Mouse (Mus musculus) left cerebral cortex, adult 9 months (tissue): Measurements from ENCODE around the gene Negr1.

Experiments used
- DNase-seq, 2 experiments: peaks; one replicate each; pipeline ENCODE4 v3.0.0; 2022; ENCODE audit warnings: low spot score in 2 of 2

Gene Negr1

DNA sequence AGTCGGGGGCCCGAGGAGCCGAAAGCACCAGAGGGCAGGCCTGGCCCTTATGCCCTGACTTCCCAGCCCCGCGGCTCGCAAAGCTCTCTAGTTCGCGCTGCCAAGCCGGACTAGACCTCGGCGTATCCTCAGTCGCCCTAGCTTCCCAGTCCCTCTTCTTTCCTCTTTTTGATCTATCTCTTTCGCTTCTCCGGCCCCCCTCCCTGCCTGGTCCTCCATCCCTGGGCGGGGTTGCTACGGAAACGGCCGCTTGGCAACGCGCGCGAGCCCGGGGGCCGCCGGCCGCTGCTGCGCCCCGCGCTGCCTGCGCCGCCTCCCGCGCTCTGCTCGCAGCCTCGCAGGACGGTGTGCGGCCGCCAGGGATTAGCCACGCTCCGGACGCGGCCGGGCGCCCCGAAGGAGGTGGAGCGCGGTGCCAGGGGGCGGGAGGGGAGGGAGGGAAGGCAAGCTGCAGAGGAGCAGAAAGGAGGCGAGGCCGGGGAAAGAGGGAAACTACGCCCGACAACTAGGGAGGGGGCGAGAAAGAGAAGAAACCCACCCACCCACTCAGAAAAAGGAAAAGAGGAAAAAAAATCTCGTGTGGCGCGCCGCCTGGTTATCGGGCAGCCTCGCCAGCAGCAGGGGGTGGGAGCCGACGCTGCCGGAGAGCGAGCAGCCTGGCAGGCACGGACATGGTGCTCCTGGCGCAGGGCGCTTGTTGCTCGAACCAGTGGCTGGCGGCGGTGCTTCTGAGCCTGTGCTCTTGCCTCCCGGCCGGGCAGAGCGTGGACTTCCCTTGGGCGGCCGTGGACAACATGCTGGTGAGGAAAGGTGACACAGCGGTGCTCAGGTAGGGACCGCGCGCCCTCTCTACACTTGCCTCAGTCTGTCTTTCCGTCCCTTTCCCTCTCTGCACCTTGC, at the start of gene Negr1:
Gene Negr1 (plus strand): TSS at position 271 of the 900 bp plus-strand sequence.
- peak; percentile 59 to 84 for DNase-seq

DNA sequence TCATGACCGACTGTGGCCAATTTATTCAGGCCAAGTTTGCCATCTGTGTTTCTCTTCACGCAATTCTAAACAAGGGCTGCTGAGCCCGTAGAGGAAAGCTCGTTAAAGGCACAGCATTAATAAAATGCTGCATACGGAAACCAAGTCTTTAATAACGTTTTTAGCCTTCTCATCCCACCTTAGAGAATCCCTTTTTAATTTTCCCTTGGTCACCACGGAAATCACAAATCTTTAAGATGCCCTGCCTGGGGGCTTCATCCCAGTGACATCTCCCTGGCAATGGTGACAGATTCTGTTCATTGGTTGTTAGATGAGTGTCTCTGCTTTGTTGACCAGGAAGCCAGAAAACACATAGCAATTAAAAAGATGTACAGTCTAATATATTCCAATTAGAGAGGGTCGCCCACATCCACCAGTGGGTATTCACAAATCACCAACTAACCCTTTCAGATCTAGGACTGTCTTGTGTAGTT, 35.1 kb upstream of the Negr1 start:
- DNase-seq: no peak

DNA sequence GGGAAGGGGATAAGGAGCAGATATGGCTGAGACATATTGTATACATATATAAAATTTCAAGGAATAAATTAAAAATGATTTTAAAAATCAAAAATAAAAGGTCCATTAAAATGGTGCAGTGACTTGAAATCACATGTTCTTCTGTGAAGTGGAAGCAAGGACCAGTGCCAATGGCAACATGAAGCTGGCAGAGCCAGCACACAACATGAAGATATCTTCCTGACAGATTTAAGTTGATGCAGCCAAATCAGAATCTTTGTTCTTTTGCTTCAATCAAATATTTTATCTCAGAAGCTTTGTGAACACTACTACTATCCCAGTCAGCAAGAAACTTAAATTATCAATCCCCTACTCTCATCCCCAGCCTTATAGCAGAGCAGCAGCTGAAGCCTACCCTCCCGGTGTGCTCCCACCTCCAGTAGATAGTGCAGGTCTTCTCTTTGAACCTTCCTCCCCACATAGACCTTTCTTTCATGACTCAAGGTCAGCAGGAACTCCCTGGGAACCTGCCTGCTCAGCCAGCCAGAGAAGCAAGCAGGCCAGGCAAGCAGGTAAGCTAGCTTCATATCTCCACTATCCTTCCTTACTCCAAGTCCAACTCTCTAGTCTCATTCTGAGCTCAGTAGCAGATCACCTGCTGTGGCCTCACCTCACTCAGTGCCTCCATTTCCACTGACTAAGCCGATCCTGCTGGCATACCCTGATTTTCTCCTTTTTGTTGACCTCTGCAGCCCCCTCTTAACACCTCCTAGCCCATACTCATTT, 34.2 kb upstream of the Negr1 start:
- DNase-seq: no peak

DNA sequence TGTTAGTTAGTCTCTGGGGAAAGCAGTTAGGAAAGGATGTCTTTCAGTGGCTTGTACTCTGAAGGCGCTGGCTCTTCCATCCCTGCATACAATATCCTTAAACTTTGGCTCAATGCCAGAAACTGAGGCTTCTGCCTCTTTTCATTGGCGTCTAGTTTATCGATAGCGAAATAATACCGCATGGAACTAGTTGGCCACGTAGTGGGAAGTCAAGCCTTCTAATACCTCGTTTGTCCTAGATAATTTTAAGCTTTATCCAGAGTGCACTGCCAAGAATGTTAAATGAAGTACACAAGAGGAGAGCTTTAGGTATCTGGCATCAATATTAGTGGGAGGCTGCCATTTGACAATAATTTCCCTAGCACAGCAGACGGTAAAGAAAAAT, 2.2 kb upstream of the Negr1 start:
- peak in 1 of 2 experiments; percentile 24 for DNase-seq

DNA sequence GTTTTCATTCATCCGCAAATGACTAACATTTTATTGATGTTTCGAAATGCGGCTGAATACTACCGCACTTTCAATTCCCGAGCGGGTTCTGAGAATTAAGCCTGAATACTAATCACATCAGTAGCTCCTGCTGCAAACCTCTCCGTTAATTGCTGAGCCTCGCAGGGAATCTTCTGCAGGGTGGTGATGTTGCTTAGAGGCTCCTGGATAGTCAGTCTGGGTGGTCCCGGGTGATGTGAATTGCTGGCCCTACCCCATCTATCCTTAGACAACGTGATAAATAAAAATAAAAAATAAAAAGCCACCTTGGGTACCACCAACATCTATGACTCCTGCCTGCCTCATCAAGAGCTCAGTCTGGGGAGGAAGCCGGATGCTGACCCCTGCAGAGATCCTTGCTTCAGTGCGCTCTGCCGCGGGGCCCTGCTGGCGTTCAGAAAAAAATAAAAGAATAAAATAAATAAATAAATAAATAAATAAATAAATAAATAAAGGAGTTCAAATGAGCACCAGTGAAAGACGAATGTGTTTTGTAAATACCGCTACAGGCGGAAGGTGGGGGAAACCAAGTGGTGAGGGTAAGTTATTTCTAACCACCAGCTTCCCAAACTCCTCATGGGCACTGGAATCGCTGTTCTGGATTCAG, 1.6 kb upstream of the Negr1 start:
- peak in 1 of 2 experiments; percentile 49 for DNase-seq

DNA sequence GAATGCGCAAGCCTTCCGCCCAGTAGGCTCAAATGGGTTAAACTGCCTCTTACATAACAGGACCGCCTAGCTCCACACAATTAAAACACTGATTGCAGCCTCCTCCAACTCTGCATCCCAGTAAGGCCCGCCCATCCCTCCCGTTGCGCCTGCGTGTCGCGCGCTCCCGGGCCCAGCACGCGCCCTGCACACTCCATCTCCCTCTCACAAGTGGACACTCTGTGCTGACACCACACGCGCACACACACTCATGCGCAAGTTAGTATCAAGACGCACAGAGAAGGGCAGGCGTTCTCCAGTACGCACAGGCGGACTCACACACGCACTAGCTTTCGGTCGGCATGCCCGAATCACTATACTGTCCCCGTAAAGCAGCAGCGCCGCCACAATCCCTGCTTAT, 828 bp upstream of the Negr1 start:
- peak; percentile 91 to 92 for DNase-seq

DNA sequence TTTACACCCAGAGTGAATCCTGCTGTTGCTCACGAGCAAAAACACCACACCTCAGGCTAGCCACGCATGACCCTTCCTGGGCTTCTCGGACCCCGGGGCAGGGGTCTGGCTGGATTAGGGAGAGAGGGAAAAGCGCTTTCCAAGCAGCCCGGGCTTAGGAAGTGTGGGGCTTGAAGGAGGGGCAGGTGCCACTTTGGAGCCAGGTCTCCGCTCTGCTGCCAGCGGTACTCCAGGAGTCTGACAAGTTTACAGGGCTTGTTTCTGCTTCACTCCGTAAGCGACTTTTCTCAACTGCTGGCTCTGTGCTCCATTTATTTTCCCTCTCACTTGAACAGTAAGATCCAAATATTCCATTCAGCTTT, 811 bp downstream of the Negr1 start:
- no peak for DNase-seq

DNA sequence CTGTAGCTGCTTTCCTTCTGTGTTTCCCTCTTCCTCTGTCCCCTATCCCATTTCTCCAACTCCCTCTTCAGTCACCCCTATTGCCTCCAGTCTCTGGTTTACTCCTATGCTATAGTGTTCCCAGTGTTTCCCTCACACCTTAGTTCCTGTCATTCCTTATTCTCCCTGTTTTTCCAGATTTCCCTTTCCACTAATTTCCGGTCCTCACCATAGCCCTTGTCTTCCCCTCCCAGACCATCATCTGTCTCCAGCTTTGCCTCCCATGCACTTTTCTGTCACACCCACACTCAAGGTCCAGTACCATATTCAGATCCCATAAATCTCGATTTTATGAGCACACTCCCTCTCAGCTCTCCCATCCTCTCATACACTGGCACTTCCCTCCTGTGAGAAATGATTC, 1.2 kb downstream of the Negr1 start:
- peak in 1 of 2 experiments; percentile 8 for DNase-seq

DNA sequence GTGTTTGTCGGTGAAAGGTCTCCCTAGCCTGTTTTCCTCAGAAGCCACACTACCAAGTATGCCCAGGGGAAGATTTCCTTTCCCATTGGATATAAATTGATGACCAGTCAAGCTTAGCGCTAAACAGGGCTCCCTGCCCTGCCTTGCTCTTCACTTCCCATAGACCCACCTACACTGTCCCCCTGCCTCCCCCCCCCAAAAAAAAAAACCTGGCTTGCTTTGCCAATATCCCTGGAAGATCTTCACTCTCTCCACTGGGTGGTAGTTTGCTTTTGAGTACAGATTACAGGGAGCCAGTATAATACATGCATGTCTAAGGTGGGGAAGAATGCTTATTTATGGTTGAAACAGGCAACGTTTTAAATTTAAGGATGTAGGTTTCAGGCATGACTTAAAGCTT, 1.8 kb downstream of the Negr1 start:
- DNase-seq: no peak

DNA sequence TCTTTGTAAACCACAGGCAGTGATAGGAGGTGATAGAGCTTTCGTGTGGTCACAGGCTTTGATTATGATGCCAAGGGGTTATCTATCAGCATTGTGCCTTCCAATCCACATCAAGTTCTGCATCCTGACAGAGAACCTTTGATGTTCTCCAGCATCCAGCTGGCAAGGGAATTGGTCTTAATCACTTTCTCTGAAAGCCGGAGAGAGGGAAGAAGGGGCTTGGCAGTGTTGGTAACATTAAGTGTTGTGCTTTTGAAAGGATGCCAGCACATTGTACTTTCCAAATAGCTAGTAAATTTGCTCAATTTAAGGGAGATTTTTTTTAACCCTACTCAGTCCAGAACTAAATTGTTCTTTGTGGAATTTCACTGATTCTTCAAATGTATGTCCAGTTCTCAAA, 11.9 kb downstream of the Negr1 start:
- DNase-seq: no peak

DNA sequence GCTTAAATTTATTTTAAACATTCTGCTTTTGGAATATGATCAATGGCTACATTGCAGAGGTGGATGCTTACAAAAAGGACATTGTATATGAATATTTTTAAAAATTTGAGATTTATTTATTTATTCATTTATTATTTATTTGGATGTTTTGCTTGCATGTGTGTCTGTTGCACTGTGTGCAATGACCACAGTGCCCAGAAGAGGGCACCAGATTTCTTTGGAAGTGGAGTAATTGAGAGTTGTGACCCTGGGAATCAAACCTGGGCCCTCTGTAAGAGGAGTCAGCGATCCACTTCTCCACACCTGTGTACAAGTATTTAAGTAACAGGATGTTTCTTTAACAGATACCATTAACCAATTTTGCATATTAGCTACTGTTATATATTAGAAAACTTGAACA, 14.7 kb downstream of the Negr1 start:
- DNase-seq: no peak

DNA sequence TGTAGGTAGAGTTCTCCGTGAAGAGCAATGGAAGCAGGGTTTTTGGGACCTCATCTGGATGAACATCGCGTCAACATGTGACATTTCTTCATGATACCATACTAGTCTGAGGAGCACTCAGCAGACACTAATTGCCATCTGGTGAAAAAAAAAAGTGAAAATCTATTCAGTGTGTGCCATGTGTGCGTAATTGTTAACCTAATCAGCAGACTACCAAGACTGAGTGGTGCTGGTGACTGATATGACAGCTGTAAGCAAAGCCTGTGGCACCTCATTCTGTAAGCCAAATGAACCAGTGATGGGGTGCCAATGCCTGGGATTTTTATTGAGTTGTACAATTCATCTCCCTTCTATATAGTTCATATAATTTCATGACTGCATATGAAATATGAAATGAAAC, 29.0 kb downstream of the Negr1 start:
- no peak for DNase-seq

DNA sequence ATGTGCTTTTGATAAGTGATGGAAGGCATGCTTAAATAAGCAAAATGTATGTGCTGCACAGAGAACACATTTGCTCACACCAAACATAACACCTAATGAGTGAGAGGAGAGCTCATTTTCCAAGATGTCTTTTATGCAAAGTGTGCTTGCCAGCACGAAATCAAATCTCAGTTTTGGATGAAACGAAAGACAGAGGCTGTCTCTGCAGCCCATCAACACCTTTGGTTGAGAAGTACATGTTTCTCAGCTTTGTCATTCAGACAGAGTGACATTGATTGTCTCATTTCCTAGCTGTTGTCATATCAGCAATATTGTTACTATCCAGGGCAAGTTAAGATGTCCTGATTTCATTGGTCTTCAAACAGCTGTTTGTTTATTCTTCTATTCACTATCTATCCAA, 29.5 kb downstream of the Negr1 start:
- DNase-seq: no peak

DNA sequence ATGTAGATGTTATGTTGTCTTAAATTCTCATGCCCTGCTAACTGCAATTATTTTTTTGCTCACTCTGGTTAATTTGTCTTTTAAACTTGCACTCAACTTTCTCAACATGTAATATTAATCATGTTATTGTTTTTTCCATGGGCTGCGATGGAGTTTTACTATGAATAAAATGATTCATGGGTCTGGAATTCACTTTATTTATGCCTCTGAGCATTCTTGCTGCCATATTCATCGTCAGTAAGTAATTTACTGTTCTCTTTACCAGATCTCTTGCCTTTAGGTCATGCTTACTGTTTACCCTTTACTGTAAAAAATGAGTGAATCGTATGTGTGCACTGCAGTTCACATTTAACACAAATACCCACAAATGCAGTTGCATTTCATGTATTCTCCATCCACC, 45.3 kb downstream of the Negr1 start:
- DNase-seq: no peak

DNA sequence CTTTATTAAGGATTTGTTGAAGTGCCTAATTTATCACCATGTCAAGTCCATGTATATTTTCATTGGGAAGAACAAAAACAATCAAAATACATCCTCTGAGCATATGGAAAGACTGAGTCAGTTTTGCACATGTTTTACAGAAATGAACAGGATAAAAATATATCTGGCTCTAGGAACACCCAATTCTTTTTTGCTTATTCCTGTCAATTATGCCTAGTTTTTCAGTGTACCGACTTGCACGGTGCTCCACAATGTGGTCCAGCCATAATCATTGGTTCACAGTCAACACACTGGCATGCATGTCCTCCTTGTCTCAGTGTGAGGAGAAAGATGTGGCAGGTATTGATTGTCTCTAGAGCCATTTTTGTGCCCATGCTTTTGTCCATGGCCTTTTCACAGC, 58.3 kb downstream of the Negr1 start:
- DNase-seq: no peak

DNA sequence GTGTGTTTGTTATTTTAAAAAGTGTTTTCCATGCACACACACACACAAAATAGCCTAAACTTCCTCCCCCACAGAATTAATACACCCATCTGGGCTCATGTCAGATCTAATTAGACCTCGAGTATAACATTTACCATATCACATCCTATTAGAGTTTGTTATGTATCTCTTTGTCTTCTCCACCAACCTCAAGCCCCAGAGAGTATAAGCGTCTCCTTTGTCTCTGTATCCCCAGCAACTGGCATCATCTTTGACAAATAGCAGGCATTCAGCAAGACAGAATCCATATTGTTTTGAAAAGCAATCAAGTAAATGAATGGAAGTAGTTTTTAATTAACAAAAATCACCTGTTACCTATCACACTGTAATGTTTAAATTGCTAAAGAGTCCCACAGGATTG, 67.0 kb downstream of the Negr1 start:
- no peak for DNase-seq

DNA sequence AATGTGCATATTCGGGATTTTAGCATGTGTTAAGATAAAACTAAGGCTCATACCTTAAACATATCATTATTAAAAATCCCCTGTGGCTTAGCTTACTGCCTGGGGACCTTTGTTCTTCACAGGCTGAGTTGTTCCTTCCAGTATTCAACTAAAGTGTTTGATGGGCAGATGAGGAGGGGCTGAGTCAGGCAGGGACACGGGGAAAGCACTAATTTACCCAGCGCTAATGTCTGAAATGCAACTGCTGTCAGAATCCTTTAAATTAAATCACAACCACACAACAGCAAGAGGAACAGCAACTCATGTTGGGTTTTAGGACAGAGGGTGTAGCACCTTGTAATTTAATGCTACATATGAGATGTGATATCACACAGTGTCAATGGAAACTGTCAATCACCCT, 71.3 kb downstream of the Negr1 start:
- DNase-seq: no peak

DNA sequence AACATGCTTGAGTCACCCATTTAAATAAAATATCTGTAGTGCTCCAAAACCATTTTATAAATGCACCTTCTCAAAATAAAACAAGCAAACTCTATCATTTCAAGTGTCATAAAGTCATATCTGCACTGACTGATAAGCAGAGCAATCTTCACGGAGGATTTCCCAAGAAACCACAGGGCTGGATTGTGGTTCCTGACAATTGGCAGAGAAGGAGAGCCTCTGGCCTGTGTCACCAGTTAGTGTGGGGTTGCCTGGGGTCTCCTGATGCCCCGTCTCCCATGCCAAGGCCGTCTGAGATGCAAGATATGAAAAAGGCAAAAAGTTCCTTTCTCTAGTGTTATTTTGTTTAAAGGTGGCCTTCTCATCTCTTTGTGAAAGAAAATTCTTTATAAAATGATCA, 77.8 kb downstream of the Negr1 start:
- DNase-seq: no peak

DNA sequence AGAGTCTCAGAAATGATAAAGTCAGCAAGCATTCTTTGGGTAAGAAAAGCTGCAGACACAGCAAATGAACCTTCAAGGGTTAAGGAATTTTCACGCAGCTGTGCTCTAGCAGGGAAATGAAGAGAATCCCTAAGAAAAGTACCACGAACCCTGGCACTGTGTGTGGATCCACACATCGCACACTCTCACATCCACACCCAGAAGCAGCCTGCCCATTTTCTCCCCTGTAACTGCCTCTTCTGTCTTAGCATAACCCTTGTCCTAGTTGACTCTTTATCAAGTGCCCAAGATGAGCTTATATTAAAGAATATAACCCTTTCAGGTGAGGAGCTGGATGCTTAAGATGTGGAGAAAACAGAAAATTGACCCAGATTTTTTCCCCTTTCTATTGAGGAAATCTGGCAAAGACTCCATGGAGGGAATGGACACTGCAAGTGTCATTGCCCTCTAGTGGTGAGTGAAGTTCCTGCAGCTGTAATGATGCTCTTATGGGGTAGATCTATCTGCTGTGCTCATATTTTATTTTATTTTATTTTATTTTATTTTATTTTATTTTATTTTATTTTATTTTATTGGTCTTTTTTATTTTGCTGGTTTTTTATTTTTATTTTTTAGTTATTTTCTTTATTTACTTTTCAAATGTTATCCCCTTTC, 82.2 kb downstream of the Negr1 start:
- DNase-seq: peak in 1 of 2 experiments; percentile 58

DNA sequence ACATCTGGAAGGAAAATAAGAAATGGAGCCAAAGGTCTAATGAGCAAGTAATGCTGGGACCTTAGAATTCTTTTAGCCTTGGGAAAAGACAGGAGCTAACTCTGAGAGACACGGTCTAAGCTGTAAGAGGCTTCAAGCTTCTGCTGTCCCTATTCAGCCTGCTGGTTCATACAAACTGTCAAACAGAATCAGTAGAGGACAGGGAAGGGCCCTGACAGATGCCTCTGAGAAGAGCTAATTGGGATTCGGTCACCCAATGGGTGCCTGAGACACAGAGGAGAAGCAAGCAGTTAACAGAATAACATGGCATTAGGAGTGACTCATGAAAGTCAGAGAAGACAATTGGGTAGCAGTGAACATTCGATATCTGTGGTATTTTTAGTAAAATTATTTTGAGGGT, 86.8 kb downstream of the Negr1 start:
- DNase-seq: no peak

DNA sequence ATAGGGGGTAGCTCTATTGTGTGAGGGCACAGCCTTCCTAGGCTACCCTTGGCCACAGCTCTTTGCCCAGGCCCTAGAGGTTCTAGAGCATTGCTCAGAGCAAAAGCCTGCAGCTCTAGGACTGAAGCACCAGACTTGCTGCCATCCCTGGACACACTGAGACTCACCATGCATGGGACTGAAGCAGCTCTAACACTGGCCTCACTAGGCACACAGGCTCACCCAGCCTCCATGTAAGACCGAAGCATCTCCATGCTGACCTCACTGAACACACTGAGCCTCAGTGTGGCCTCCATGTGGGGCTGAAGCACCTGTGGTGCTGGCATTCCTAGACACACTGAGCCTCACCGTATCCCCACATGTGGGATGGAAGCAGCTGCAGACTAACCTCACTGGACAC, 101.0 kb downstream of the Negr1 start:
- DNase-seq: no peak

DNA sequence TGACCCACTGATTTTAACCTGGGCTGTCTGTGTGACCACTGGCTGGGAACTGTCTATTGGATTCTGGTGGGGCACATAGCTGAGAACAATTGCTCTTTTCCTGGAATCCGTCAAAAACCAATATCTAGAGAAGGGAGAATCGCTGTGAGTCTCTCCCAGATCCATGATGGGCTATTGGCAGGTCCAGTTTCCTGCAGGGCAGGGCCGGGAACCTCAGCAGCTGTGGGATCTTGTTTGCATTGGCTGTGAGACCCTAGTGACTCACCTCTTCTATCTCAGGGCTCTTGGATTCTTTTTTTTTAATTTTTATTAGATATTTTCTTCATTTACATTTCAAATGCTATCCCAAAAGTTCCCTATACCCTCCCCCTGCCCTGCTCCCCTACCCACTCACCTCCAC, 111.0 kb downstream of the Negr1 start:
- no peak for DNase-seq
